Mouse (Mus musculus) liver, adult 2 months (tissue): Measurements from ENCODE around the gene Tnni3.

Source experiments
- CTCF ChIP-seq: fragments of 200-500 bp; IDR thresholded peaks from 2 replicates; pipeline ENCODE4 v1.5.1; 2011; ENCODE audit warnings: low read depth, low read length, control low read depth
- POLR2A ChIP-seq: fragments of 200-500 bp; IDR thresholded peaks from 2 replicates; pipeline ENCODE4 v1.6.1; 2011; ENCODE audit warnings: low read length, control low read depth; ENCODE audit not compliant: insufficient read depth; ENCODE audit errors: extremely low read depth

DNA sequence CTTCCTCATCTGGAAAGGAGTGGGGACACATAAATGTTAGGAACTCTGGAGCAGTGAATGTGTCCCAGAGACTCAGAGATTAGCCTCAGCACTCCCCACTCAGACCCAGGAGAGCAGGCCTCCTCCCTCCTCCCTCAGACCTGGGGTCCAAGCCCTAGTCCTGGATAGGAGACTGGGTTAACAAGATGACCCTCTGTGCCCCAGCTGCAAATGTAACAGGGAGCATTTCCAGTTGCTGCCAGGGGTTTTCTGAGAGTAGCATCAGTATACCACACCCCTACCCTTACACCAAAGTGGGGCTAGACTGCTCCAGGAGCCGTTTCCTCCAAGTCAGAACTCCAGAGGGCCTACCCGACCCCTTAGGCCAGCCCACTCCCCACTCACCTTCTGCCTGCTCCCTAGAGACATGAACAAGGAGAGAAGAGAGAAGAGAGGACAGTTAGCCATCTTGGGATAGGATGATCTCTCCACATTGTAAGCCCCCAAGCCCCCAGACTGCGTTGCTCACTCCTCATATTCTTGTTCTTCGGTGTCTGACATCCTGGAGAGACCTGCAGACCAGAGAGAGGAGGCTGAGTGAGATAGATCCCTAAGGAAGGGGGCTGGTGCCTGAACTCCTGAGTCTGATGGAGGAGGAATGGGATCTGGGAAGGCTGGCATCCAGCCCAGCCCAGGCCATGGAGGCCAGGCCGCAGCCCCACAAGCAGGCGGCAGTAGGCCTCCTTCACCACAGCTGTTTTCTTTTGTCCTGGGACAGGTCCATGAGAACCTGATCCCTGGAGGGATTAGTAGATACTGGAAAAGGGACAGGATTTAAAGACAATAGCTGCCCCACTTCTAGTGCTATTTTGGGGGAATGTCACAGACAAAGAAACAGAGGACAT, 10.0 kb downstream of the Tnni3 start:
- TF ChIP-seq POLR2A = no peak
- TF ChIP-seq CTCF = no peak
